Mouse (Mus musculus) kidney, adult 2 months (tissue): ENCODE results near the gene Atf7ip. TPM values are rescaled to one million over a fixed set of nuclear protein-coding genes. Genes with fewer than 3 reads are reported as not detected.
A peak's percentile ranks its signal among the peaks of the same experiment; 100 is the strongest.

Experiments used
- DNase-seq: peaks from one replicate; pipeline ENCODE4 v3.0.0; 2021
- H3K27ac ChIP-seq: fragments of 200-500 bp; 2 replicates; pipeline ENCODE4 v1.5.1; 2012; ENCODE audit warnings: low read depth, low read length, control low read depth, inconsistent platforms; ENCODE audit not compliant: insufficient read depth
- H3K27me3 ChIP-seq: fragments of 200-500 bp; replicated peaks from 2 replicates; pipeline ENCODE4 v1.6.1; 2012; ENCODE audit warnings: mild to moderate bottlenecking, moderate library complexity, low read length, inconsistent platforms; ENCODE audit not compliant: control insufficient read depth, insufficient read depth
- H3K36me3 ChIP-seq: fragments of 200-500 bp; 2 replicates; pipeline ENCODE4 v1.6.1; 2012; ENCODE audit warnings: mild to moderate bottlenecking, moderate library complexity, low read length, inconsistent platforms; ENCODE audit not compliant: control insufficient read depth, insufficient read depth
- H3K4me1 ChIP-seq: fragments of 200-500 bp; 2 replicates; pipeline ENCODE4 v1.6.1; 2011; ENCODE audit warnings: low read length; ENCODE audit not compliant: control insufficient read depth, insufficient read depth
- H3K4me3 ChIP-seq: fragments of 200-500 bp; 2 replicates; pipeline ENCODE4 v1.5.1; 2011; ENCODE audit warnings: mild to moderate bottlenecking, low read depth, low read length, control low read depth; ENCODE audit not compliant: insufficient read depth
- CTCF ChIP-seq: fragments of 200-500 bp; conservative IDR thresholded peaks from 2 replicates; pipeline ENCODE4 v1.5.1; 2011; ENCODE audit warnings: low read depth, mild to moderate bottlenecking, control low read depth, low read length, moderate library complexity, mixed read lengths; ENCODE audit not compliant: insufficient read depth, insufficient read length
- POLR2A ChIP-seq: fragments of 200-500 bp; IDR thresholded peaks from one replicate; pipeline ENCODE4 v1.6.1; 2011; ENCODE audit warnings: low read depth, low read length, control low read depth
- WGBS: fragments of 180-500 bp; shearing (Covaris S2); methylation state at CpG from one replicate; pipeline ENCODE4 v1.1.7; 2018; 5-methylcytosine and 5-hydroxymethylcytosine counted together
- polyA plus RNA-seq: library from polyadenylated mRNA; depleted of rRNA; stranded (reverse); fragments of >200 nt; gene quantifications from 2 replicates; pipeline ENCODE4 v1.2.3, GENCODE M21; 2012

Atf7ip gene
- polyA plus RNA-seq, 1 experiment, result 13.9 TPM

DNA sequence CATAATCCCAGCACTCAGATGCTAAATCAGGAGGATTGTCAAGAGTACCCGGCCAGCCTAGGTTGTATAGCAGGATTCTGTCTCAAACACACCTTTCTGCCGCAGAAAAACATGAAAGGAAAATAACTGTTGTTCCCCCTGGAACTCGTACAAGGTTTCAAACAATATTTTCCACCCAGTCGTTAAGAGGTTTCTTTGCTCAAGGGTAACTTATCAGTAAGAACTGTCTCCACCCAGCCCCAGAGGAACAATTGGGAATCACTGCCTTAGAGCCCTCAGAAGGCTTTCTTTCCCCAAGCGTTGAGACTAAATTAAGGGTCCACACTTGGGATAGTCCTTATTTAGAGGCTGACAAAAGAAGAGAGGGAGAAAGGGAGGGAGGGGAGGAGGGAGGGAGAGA is 34.4 kb upstream of the Atf7ip start:
- Histone ChIP-seq H3K4me1 (peaks cover 20% of the 10 kb centered on the region), H3K27ac (no peak overlapping the region), H3K36me3 (no peaks in the 10 kb centered on the region), H3K27me3 (no peaks in the 10 kb centered on the region), H3K4me3 (no peak overlapping the region)
- no peak for DNase-seq
- no peak for TF ChIP-seq CTCF
- no peak for TF ChIP-seq POLR2A
- 61% methylated on average over 5 of the region's 5 CpGs for WGBS

- Histone ChIP-seq H3K27me3 (no peaks in the 10 kb centered on the region), H3K27ac (no peak overlapping the region), H3K36me3 (no peaks in the 10 kb centered on the region), H3K4me3 (no peak overlapping the region), H3K4me1 (peaks cover 17% of the 10 kb centered on the region)
- no peak for DNase-seq
- WGBS, result 83% methylated on average over 6 of the region's 6 CpGs
- TF ChIP-seq CTCF (no peak), POLR2A (no peak)
Measured at GRCm38 (mm10) chr6:136472779-136473178, 33.2 kb upstream of the Atf7ip start.

GRCm38 (mm10) chr6:136473472-136474129 is 32.4 kb upstream of the Atf7ip start:
- Histone ChIP-seq H3K27ac (no peak overlapping the region), H3K4me1 (peaks cover 16% of the 10 kb centered on the region), H3K27me3 (no peaks in the 10 kb centered on the region), H3K36me3 (no peaks in the 10 kb centered on the region), H3K4me3 (no peak overlapping the region)
- 91% methylated on average over 11 of the region's 11 CpGs for WGBS
- DNase-seq, result no peak
- TF ChIP-seq POLR2A (no peak), CTCF (no peak)

GRCm38 (mm10) chr6:136475171-136475860 is 30.7 kb upstream of the Atf7ip start:
- H3K27ac ChIP-seq, result no peak overlapping the region
- no peaks in the 10 kb centered on the region for H3K36me3 ChIP-seq
- WGBS, result 64% methylated on average over 6 of the region's 6 CpGs
- no peaks in the 10 kb centered on the region for H3K27me3 ChIP-seq
- 0 out of 2 replicates have a peak, but pooled peaks cover 2% of the 10 kb centered on the region for H3K4me1 ChIP-seq
- H3K4me3 ChIP-seq, result no peak overlapping the region
- no peak for DNase-seq
- no peak for TF ChIP-seq POLR2A
- TF ChIP-seq CTCF, result no peak

- Histone ChIP-seq H3K36me3 (no peaks in the 10 kb centered on the region), H3K27ac (no peak overlapping the region), H3K4me1 (no peaks in the 10 kb centered on the region), H3K4me3 (no peak overlapping the region), H3K27me3 (no peaks in the 10 kb centered on the region)
- peak; percentile 36 for DNase-seq
- TF ChIP-seq CTCF (no peak), POLR2A (no peak)
- 40% methylated on average over 1 of the region's 1 CpGs for WGBS
Measured at GRCm38 (mm10) chr6:136477878-136478277, 28.1 kb upstream of the Atf7ip start.

DNA sequence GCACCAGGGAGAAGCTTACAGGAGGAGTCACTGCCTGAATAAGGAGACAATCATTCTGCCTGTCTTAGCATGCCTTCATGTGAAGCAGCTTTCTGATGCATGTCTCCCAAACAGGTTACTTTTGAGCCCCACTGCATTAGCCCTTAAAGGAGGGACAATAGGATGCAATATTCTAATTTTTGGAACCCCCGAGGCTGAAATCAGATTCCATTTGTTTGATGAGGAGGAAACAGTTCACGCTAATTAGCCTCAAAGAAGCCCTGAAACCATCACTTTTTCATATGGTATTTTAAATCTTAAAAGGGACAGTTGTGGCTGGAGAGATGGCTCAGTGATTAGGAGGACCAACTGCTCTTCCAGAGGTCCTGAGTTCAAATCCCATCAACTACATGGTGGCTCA is 22.4 kb upstream of the Atf7ip start:
- no peaks in the 10 kb centered on the region for H3K4me1 ChIP-seq
- no peak overlapping the region for H3K27ac ChIP-seq
- 96% methylated on average over 2 of the region's 2 CpGs for WGBS
- DNase-seq, result no peak
- TF ChIP-seq POLR2A, result no peak
- TF ChIP-seq CTCF, result no peak
- H3K27me3 ChIP-seq, result no peaks in the 10 kb centered on the region
- H3K4me3 ChIP-seq, result no peak overlapping the region
- H3K36me3 ChIP-seq, result no peaks in the 10 kb centered on the region

DNA sequence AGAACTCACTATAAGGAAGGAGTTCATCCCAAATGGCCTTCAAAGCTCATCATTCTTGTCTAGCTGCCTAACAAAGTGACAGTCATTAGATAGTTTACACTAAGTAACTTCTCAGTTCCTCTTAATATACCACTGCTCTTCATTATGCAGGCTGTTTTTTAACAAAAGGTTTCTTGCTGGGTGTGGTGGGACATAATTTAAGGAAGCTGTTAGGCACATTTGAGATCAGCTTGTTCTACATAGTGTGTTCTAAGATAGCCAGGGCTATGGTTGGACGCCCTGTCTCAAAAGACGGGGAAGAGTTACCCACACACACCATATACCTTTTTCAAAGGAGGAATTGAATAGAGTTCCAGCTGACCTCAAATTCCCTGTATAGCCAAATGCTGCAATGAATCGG is 21.9 kb upstream of the Atf7ip start:
- H3K36me3 ChIP-seq, result no peaks in the 10 kb centered on the region
- TF ChIP-seq CTCF, result no peak

More for the DNA sequence above, 21.9 kb upstream of the Atf7ip start:
- H3K4me1 ChIP-seq, result no peaks in the 10 kb centered on the region
- no peak overlapping the region for H3K27ac ChIP-seq
- H3K27me3 ChIP-seq, result no peaks in the 10 kb centered on the region
- H3K4me3 ChIP-seq, result no peak overlapping the region
- no peak for DNase-seq
- 92% methylated on average over 3 of the region's 3 CpGs for WGBS
